8 mouse cellular contexts compared by ENCODE assay signal in the genomic region with DNA sequence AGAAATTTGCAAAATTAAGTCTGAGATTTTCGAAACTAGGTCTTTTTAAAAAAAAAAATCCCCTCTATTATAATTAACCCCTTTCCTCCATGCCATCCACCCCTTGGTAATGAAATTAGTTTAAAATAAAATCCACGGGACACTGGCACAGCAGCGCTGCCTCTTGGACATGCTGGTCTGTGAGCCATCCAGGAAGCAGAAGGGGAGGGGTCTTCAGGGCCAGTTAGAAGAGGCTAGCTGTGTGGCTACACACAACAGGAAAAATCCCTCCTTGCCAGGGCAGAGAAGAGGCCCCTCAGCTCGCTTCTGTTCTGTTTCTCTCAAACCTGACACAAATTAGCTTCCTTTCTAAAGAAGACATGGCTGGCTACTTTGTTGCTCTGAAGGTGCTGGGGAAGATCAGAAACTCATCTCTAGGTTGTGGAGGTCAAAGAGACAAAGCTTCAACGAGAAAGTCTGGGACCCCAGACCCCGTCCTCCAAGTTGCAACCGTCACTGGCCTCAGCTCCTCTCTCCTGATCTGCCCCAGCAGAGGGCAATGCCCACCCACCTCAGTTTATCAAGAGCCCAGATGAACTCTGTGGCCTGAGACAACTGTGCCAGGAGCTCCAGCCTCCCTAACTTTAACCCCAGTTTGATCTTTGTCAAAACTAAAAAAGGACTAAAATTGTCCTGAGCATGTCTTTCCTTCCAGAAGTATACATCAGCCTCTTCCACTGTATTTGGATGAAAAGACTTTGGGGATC.
A peak's percentile ranks its signal among the peaks of the same experiment; 100 is the strongest.
DNase-seq lines count a peak whose midpoint lies in the region; ATAC-seq and TF ChIP-seq lines count a peak whose summit lies in the region.

No protein-coding gene starts in this region.

- H3K4me2 ChIP-seq in lung, embryonic 14.5 days, result peak overlapping the region; percentile 21; the same call in 1 of the 2 replicates
- no peak overlapping the region for H3K4me2 ChIP-seq in hindbrain, embryonic 15.5 days
- 0 out of 2 replicates have a peak overlapping the region, but pooled peaks have one; percentile 6 for H3K4me2 ChIP-seq in lung, embryonic 16.5 days (ENCODE audit: low read depth, low read length)

- no peaks in the 10 kb centered on the region for H3K36me3 ChIP-seq in lung, embryonic 14.5 days (ENCODE audit: insufficient read depth)
- no peaks in the 10 kb centered on the region for H3K36me3 ChIP-seq in embryonic facial prominence, embryonic 10.5 days (replicated peaks)
- H3K36me3 ChIP-seq in hindbrain, embryonic 15.5 days, result no peaks in the 10 kb centered on the region
- H3K36me3 ChIP-seq in lung, embryonic 16.5 days (ENCODE audit: control insufficient read depth, insufficient read depth, low read length), result no peaks in the 10 kb centered on the region

- H3K9me3 ChIP-seq in lung, embryonic 14.5 days (ENCODE audit: low read depth, low read length), result no peaks in the 10 kb centered on the region
- H3K9me3 ChIP-seq in embryonic facial prominence, embryonic 10.5 days, result no peaks in the 10 kb centered on the region
- no peaks in the 10 kb centered on the region for H3K9me3 ChIP-seq in hindbrain, embryonic 15.5 days
- no peaks in the 10 kb centered on the region for H3K9me3 ChIP-seq in lung, embryonic 16.5 days (ENCODE audit: control insufficient read depth, low read length)

- H3K9ac ChIP-seq in lung, embryonic 14.5 days, result no peak overlapping the region
- H3K9ac ChIP-seq in hindbrain, embryonic 15.5 days, result no peak overlapping the region
- peak overlapping the region; percentile 5; the same call in 1 of the 2 replicates for H3K9ac ChIP-seq in lung, embryonic 16.5 days (ENCODE audit: low read length)

- peak overlapping the region; percentile 94 for H3K27ac ChIP-seq in lung, embryonic 14.5 days (ENCODE audit: low read depth)
- peak overlapping the region; percentile 78 for H3K27ac ChIP-seq in embryonic facial prominence, embryonic 10.5 days (replicated peaks)
- peak overlapping the region; percentile 72 for H3K27ac ChIP-seq in hindbrain, embryonic 15.5 days (replicated peaks)
- peak overlapping the region; percentile 90 for H3K27ac ChIP-seq in lung, embryonic 16.5 days (ENCODE audit: low read length)

- no peak overlapping the region for H3K4me3 ChIP-seq in lung, embryonic 14.5 days (ENCODE audit: low read depth, low read length)
- no peak overlapping the region for H3K4me3 ChIP-seq in embryonic facial prominence, embryonic 10.5 days
- no peak overlapping the region for H3K4me3 ChIP-seq in hindbrain, embryonic 15.5 days
- H3K4me3 ChIP-seq in lung, embryonic 16.5 days (ENCODE audit: low read length), result no peak overlapping the region

- DNase-seq in lung, embryonic 14.5 days, result peak; percentile 50
- no peak for DNase-seq in lung, postnatal 25 days (ENCODE audit: low spot score)
- DNase-seq in embryonic facial prominence, embryonic 10.5 days (ENCODE audit: low spot score), result peak; percentile 47
- no peak for DNase-seq in gastrocnemius, postnatal 25 days
- no peak for DNase-seq in cerebellum, postnatal 4 days (ENCODE audit: low spot score in 2 of 2)
- DNase-seq in cerebellum, adult 9-10 months, result no peak

- peaks cover 24% of the 10 kb centered on the region for H3K4me1 ChIP-seq in lung, embryonic 14.5 days (ENCODE audit: insufficient read depth)
- peaks cover 26% of the 10 kb centered on the region for H3K4me1 ChIP-seq in embryonic facial prominence, embryonic 10.5 days
- H3K4me1 ChIP-seq in hindbrain, embryonic 15.5 days (replicated peaks), result peaks cover 26% of the 10 kb centered on the region
- H3K4me1 ChIP-seq in lung, embryonic 16.5 days (replicated peaks; ENCODE audit: control insufficient read depth, insufficient read depth, low read length), result peaks cover 30% of the 10 kb centered on the region

- peak; percentile 29; the same call in 1 of the 2 replicates for ATAC-seq in lung, embryonic 14.5 days (ENCODE audit: insufficient read depth)
- ATAC-seq in hindbrain, embryonic 15.5 days (ENCODE audit: low FRiP score, low read depth), result peak; percentile 52; the same call in 1 of the 2 replicates
- no peak for ATAC-seq in lung, embryonic 16.5 days (ENCODE audit: low read depth)

- 39% methylated on average over 7 of the region's 7 CpGs for WGBS in lung, embryonic 14.5 days
- WGBS in embryonic facial prominence, embryonic 10.5 days, result 31% methylated on average over 7 of the region's 7 CpGs
- 38% methylated on average over 7 of the region's 7 CpGs for whole genome bisulfite sequencing in hindbrain, embryonic 15.5 days
- WGBS in lung, embryonic 16.5 days, result 39% methylated on average over 7 of the region's 7 CpGs

- peak; percentile 53 for TF ChIP-seq CTCF in lung, embryonic 14.5 days (IDR thresholded peaks at IDR 0.05; ENCODE audit: low read depth)

- H3K27me3 ChIP-seq in lung, embryonic 14.5 days (ENCODE audit: insufficient read depth, low read length), result no peaks in the 10 kb centered on the region
- H3K27me3 ChIP-seq in embryonic facial prominence, embryonic 10.5 days (replicated peaks; ENCODE audit: low read depth, poor library complexity, severe bottlenecking), result no peaks in the 10 kb centered on the region
- no peaks in the 10 kb centered on the region for H3K27me3 ChIP-seq in hindbrain, embryonic 15.5 days
- no peaks in the 10 kb centered on the region for H3K27me3 ChIP-seq in lung, embryonic 16.5 days (ENCODE audit: control insufficient read depth, insufficient read depth, low read depth, low read length)

Comparison
In these comparisons a context has a peak if more than half of its experiments do, and no peak if none do; other contexts are left out.
1. DNase-seq: peak in lung, embryonic 14.5 days (single experiment) and embryonic facial prominence, embryonic 10.5 days (single experiment); none in lung, postnatal 25 days (single experiment), gastrocnemius, postnatal 25 days (single experiment), cerebellum, postnatal 4 days (0 of 2) and cerebellum, adult 9-10 months (single experiment).
2. Peak in every context shown above with its lines, with median percentiles within 50 percentile points of each other: H3K27ac ChIP-seq.